Mouse (Mus musculus): ENCODE data around the gene A730015C16Rik.

Gene A730015C16Rik

DNA sequence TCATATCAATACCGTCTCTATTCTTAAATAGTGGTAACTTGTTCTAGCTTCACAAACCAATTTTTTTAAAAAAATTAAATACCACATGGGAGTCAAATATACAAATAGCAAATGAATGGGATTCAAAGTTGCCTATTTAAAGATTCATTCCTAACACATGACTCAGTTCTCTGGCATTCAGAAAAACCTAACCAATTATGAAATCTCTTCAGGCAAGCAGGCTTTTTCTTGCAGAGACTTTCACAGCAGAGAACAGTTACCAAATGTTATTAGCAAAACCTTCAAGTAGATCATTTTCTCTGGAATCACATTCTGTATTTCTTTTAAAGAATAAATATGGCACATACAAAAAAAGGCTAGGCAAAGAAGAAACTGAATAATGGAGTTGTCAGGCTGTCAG, 17.7 kb downstream of the A730015C16Rik start:
- peak; percentile 13 for DNase-seq (ENCODE audit: low read depth)

DNA sequence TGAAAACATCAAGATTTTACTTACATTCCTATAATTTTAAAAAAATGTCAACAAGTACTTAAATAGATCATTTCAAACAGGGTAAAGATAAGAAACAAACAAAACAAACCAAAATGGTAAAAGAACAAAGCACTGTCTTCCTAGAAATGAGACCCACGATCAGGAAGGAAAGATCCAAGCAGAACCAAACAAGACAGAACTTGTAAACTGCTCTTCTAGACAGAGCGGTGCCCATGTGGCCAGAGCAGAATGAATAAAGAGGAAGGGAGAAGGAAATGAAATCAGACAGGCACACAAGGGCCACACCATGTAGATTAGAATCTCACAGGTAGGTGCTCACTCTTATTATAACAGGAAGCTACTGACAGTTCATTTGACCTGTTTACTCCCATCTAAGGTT, 21.8 kb downstream of the A730015C16Rik start:
- DNase-seq (ENCODE audit: low read depth), result no peak

DNA sequence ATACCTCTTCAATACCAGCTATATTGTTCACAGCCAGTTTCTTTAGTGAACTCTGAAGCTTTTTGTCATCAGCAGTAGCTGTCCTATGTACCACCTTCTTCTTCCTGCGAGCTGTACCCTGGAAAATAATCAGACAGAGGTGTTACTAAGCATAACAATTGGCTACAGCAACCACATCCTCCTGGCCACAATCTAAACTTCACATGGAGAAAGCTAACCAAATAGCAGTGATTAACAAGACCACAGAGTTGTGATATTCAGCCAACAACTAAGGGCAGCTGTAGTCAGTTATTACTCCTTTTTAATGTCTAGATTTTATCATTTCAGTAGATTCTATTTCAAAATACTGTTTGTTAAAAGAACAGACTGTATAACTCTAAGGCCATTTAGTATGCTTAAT, 22.3 kb downstream of the A730015C16Rik start:
- DNase-seq (ENCODE audit: low read depth), result no peak

DNA sequence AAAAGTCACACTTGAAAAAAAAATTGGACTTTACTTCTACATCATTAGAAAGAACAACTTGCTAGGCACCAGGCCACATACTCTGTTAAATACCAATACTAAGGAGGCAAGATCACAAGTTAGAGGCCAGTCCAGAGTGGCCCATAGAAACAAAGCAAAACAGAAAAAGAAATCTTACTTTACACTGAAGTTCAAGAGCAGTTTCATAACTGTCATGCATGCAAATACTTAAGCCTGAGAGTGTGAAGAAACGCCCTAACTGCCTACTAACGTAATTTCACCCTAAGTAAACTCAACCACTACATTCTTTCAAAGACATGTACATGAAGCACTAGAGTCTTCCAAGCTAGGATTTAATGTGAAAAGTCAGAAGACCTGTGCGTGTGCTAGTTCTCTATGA, 22.7 kb downstream of the A730015C16Rik start:
- no peak for DNase-seq (ENCODE audit: low read depth)

DNA sequence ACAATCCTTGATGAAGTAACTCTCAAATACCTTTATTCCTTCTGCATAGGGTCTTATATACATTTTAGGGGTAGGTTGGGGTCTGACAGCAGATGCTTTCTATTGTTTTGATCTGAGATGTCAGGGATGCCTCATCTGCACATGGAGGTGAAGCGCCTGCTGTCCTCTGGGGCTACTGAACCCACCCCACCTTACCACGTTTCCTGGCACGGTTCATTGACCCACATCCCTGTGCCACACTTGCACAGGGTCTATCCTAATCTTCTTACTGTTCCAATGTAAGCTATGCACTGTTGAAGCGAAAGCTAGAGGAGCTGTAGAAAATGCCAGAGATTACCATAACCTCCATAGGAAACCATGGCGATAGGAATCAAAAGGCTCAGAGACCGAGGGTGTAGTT, 36.9 kb downstream of the A730015C16Rik start:
- no peak for DNase-seq (ENCODE audit: low read depth)

DNA sequence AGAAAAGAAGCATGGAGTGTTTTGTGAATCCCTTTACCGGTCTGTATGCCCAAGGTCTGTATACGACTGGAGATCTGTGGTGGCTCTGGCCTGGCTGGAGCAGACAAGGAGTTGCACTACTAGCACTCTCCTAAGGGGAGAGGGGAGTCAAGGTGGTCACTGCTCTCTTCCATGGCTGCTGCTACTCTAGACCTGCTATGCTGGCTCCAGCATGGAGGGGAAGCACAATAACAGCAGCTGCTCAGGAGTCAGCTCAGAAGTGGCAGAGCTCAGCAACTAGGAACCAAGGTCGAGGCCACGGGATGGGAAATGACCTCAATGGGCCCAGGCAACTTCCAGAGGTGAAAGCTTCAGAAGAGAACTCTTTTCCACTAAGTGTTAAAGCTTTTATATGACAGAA, 37.3 kb downstream of the A730015C16Rik start:
- no peak for DNase-seq (ENCODE audit: low read depth)

DNA sequence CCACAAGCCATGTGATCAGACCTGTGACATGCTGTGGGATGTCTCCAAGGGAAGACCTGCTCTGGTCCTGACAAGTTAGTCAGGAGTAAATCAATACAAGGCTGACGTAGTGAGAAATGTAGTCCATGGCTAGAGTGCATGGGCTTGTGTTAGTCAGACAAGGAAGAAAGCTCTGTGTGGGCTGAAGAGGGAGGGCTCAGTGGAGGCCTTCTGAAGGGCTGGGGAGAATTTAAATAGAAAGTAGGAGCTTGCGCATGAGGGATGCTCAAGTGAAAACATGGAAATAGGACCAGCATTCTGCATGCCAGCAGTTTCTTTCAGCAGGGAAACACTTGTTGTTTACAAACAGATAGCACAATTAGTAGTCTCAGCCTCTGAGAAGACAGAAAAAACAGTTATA, 44.9 kb downstream of the A730015C16Rik start:
- no peak for DNase-seq (ENCODE audit: low read depth)

DNA sequence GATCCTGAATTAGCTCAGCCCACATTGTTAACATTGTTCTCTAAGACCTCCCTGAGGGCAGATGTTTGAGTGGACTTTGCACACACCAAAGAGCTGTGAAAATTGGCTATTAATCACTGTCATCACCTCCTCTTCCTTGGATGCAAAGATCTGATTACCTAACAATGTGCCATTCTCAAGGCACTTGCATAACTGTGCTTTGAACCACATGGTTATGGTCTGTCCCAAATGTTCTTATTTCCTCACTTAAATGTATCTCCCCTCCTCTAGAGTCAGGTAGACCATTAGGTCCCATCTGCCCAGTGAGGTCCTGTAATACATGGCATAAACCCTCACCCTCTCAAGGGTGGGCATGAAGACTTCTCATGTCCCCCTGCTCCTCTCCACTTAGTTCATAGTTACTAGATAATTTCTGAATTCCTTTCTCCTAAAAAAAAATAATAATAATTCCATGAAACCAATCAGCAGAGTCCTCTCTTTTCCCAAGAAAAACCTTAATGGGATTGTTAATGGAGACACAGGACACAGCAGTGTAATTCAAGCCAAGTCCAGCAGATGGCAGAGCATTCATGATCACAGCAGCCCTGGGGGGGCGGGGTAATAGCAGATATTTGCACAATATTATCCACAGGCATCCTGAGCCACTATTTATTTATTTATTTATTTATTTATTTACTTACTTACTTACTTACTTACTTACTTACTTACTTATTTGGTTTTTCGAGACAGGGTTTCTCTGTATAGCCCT, 50.2 kb downstream of the A730015C16Rik start:
- no peak for DNase-seq (ENCODE audit: low read depth)

All from fibroblast of lung, adult 2 months (primary cell).